Mouse (Mus musculus): ENCODE data around the gene Adrb1.

Adrb1 gene

DNA sequence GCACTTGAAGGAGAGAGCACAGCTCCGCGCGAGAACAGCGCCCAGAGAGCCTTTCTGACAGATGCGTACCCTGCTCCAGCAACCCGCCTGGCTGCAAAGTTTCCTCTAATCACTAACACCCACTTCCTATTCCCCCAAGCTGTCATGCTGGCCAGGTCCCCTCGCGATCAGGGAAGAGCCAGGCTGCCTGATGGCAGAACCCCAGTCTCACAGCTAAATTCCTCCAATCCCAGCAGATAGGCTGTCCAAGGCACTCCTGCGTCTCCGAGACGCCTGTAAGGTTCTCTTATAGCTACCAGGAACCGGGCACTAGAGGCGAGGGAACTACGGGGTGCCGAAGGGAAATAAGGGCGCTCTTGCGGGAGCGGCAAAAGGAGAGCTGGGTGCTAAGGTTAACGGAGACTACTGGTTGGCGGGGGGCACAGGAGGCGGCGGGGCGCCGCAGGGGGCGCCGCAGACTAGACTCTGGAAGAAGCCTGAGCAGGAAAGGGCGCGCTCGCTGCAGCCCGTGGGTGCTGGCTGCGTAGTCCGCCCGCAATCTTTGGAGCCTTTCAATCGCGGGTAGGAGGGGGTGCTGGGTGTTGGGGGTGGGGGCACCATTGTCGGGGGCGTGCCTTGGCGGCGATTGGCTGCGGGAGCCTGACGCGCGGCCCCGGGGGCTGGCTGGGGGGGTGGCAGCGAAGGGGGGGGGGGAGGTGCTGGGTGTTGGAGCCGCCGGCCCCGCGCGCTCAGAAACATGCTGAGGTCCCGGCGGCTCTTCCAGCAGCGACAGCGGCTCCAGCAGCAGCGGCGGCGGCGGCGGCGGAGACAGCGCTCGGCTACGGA lies at the start of gene Adrb1:
Adrb1 (plus strand) TSS at position 813 of the 825 bp plus-strand sequence.
- TF ChIP-seq GATA4 (IDR thresholded peaks at IDR 0.05; ENCODE audit: insufficient replicate concordance, low read length), result no peak

DNA sequence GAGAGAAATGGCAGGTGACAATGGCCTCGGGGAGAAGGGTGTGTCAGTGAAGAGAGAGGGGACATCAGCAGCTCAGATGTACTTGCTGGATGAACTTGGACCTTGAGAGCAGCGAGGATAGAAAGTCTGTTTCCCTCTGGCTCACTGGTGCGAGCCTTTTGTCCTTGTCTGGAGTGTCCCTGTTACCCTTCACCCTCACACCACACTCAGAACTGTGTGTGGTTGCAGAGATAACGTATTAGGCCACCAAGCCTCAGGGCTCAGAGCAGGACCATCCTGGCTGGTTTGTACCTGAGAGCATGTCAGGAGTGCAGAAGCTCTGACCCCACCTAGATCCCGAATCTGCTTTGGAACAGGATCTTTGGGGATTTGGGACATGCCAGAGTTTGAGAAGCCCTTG lies 46.3 kb upstream of the Adrb1 start:
- TF ChIP-seq GATA4 (IDR thresholded peaks at IDR 0.05; ENCODE audit: insufficient replicate concordance, low read length), result no peak

DNA sequence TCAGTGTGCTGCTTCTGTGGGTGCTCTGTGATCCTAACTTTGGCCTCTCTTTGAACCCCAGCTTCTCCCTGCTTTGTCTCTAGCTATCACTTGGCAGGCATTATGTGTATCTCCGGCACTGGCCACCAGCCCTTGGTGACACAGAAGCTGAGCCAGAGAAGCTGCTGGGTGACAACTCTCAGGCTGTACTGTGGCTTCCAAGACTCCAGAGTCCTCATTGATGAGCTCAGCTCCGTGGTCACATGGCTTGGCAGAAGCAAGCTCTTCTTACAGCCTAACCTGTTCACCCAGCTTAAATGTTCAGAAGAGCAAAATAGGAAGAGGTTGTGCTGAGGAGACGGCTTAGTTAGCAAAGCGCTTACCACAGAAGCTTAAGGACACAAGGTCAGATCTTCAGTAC lies 45.5 kb upstream of the Adrb1 start:
- TF ChIP-seq GATA4 (IDR thresholded peaks at IDR 0.05; ENCODE audit: insufficient replicate concordance, low read length), result no peak

GRCm38 (mm10) chr19:56677611-56678010 lies 44.4 kb upstream of the Adrb1 start:
- no peak for TF ChIP-seq GATA4 (IDR thresholded peaks at IDR 0.05; ENCODE audit: insufficient replicate concordance, low read length)

DNA sequence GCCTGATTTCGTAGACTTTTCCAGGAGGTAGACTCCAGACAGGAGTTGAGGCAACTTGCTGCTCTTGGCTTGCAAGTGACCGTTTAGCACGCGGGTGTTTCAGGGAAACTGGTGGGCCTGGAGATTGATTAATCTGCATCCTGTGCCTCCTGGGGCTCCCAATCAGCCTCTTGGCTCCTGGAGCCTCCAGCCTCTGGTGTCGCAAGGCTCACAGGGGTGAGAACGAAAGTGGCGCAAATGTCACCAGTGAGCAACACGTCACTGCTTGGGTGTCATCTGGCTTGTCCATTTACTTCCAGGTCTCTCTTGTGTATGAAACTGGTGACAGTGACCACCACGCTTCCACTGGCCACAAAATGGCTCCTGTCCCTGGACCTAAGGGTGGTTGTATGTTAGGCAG lies 43.5 kb upstream of the Adrb1 start:
- TF ChIP-seq GATA4 (IDR thresholded peaks at IDR 0.05; ENCODE audit: insufficient replicate concordance, low read length), result no peak

DNA sequence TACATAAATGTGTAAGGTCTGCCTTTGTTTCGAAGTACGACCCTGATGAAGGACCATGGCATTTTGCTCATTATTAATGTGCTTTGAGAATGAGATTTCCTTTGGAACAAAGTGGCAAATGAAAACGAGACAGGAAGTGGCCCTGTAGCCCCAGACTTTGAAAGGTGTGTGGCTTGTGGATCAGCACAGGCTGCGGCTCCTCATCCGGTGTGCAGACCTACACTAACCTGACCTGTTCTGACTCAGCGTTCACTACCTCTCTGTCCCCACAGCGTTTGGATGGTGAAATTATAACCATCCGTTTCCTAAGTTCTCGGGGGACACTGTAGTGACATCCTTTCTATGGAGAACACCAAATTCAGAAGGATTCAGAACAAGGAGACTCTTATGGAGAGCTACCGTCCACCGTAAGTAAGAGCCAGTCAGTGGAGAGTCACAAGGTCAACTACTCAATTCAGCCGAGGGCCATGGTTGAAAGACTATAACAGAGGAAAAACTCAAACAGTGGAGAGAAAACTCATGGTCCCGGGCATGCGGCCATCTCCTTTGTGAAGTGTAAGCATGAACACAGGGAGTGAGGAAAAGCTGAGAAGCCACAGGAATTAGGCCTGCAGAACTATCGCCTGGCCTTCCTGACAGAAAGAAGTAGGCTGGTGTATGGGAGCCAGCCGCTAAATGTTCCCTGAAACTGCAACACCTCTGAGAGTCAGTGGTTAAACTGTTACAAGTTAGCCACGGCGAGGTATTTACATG lies 42.6 kb upstream of the Adrb1 start:
- TF ChIP-seq GATA4 (IDR thresholded peaks at IDR 0.05; ENCODE audit: insufficient replicate concordance, low read length), result no peak

DNA sequence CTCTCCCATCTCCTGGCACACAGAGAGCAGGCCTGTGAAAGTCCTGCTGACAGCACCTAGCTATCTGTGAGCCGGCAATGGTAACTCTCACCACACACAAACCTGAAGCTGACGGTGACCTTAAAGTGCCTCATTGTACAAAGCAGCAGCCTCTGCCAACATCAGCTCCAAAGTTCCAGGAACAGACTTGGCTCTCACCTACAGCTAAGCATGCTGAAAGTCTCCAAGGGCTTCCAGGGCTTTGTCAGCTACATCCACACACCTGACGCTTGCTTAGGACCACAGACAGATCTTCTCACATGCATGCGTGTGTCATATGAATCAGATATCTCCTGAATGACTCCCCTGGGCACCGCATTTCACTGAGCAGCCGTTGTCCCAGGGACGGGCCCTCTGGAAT lies 42.0 kb upstream of the Adrb1 start:
- TF ChIP-seq GATA4 (IDR thresholded peaks at IDR 0.05; ENCODE audit: insufficient replicate concordance, low read length), result no peak

DNA sequence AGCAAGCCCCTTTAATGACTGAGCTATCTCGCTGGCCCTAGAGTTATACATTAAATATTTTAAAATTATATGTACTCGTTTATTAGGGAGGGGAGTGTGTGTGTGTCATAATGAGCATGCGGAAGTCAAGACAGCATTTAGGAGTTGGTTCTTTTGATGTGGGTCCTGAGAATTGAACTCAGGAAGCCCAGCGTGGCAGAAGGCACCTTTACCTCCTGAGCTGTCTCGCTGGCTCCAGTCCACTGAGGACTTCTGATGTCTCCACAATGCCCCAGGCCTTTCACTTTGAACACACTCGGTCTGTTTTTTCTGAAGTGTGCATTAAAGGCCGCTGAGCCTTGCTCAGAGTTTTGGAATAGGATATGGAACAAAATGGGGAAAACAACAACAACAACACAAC lies 39.7 kb upstream of the Adrb1 start:
- TF ChIP-seq GATA4 (IDR thresholded peaks at IDR 0.05; ENCODE audit: insufficient replicate concordance, low read length), result no peak

DNA sequence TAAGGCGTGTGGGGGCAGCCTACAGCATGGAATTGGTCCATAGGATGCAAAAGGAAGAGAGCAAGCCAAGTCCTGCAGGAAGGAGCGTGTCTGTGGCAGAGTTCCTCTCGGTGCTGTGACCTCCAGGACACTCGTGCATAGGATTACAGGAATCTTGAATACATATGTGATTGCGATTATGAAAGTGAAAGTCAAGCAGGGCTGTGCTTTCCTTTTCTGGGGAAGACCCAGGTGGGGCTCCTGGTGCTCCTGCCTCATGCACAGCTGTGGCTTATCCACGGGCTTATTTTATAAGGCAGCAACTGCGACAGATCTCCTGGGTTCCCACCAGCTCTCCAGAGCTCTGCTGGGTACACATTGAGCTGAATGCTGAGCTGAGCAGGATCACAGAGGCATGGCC lies 39.2 kb upstream of the Adrb1 start:
- TF ChIP-seq GATA4 (IDR thresholded peaks at IDR 0.05; ENCODE audit: insufficient replicate concordance, low read length), result no peak

DNA sequence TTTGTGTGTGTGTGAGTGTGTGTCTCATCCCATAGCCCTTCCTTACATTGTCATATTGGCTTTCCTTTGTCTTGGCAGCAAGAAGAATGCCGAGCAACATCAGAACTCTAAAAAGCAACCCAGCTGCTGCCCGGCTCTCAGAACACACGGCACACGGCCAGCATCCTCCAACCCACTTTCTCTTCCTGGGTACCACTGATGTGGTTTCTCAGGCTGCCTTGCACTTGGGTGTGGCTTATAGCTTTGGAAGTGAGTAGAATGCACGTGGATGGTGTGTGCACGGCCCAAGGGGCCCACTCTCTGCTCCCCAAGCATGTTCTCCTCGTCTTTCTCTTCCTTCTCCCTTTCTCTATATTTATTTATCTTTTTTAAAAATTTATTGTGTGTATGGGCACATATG lies 36.5 kb upstream of the Adrb1 start:
- TF ChIP-seq GATA4 (IDR thresholded peaks at IDR 0.05; ENCODE audit: insufficient replicate concordance, low read length), result no peak

- TF ChIP-seq GATA4 (IDR thresholded peaks at IDR 0.05; ENCODE audit: insufficient replicate concordance, low read length), result no peak
These were observed 35.8 kb upstream of the Adrb1 start for GRCm38 (mm10) chr19:56686218-56686617.

DNA sequence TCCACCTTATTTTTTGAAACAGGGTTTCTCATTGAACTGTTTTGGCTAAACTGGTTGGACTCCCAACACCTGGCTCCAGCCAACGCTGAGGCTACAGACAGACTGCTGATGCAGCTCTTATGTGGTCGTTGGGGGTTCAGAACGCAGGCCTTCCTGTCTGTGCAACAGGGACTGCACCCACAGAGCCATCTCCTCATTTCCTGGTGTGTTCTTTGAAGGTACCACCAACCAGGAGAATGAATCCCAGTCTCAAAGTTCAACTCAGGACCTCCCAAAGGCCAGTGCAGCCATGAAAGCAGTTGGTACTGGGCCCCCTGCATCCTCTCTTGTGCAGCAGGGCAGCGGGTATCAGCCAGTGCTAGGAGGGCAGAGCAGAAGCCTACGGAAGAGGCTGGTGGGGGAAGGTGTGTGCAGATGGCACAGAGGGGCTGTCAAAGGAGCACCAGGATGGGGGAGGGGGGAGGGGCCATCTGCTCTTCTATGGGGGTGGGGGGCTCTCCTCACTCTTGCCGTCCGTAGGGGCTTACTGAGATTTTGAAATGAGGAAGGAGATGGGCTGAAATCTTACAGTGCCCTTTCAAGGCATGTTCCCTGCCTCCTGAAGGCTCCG lies 34.9 kb upstream of the Adrb1 start:
- TF ChIP-seq GATA4 (IDR thresholded peaks at IDR 0.05; ENCODE audit: insufficient replicate concordance, low read length), result no peak

- TF ChIP-seq GATA4 (IDR thresholded peaks at IDR 0.05; ENCODE audit: insufficient replicate concordance, low read length), result no peak
These were observed 34.3 kb upstream of the Adrb1 start for GRCm38 (mm10) chr19:56687676-56688075.

- no peak for TF ChIP-seq GATA4 (IDR thresholded peaks at IDR 0.05; ENCODE audit: insufficient replicate concordance, low read length)
These were observed 33.2 kb upstream of the Adrb1 start for GRCm38 (mm10) chr19:56688661-56689335.

- TF ChIP-seq GATA4 (IDR thresholded peaks at IDR 0.05; ENCODE audit: insufficient replicate concordance, low read length), result no peak
These were observed 32.5 kb upstream of the Adrb1 start for GRCm38 (mm10) chr19:56689493-56689892.
